Mouse (Mus musculus) retina, adult 2 months (tissue): Measurements from ENCODE around the gene Dnajb3.
"Not testable (repeated sequence)": the region's sequence is repeated elsewhere in the genome, so short reads cannot be mapped to it uniquely, and the experiment has no call there.

Experiments used
- DNase-seq: peaks from one replicate; pipeline ENCODE4 v3.0.0-alpha.2; 2012; ENCODE audit warnings: low read depth, low spot score

The Dnajb3 gene

GRCm38 (mm10) chr1:88231803-88232499 is 26.4 kb upstream of the Dnajb3 start:
- DNase-seq = no peak

DNA sequence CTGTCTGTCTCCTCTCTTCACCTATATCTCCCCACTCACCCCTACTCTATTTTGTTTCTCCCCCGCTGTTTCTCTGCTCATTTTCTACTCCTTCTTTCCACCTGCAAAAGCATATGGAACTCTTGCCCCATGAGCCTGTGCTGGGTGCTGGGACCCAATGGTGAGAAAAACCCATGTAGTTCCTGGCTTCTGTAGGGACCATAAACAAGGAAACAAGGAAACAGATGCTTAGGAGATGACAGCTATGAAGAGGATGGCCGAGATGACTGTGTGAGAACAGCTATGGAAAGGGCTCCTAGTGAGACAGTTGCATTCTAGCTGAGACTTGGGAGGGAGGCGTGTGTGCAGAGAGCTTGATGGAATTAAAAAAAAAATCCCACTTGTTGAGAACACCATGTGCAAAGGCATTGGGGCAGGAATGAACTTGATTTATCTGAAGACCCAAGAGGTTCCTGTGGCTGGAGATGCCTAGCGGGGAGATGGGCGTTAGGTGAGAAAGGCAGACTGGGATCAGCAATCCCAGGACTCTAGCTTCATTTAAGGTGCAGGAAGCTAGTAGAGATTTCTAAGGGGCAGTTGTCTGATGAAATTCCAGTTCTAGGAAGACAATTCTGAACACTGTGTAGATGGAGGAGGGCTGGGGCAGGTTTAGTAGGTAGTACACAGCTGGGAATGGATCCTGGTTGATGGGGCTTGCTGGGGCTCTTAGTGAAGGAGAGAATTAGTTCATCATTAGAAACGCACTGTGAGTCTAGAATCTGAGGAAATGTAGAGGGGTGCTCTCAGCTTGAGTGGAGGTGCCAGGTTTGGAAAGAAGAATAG is 25.6 kb upstream of the Dnajb3 start:
- DNase-seq = no peak

DNA sequence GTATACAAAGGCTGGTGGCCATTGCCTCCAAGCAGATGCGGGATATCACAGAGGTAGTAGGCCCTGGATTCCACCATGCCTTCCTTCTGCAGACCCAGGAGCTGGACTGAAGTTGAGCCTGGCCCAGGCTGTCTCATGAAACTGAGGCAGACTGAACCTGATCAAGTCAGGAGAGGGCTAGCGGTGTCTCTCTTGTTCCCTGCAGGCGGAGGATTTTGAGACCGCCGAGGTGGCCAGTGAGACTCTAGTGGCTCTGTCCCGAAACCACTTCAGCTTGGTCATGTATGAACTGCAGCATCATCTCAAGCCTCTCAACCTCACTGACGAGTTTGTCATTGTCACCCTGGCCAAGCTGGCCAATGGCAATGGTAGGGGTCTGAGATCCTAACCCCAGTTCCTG is 24.8 kb upstream of the Dnajb3 start:
- no peak for DNase-seq

- no peak for DNase-seq
Measured at GRCm38 (mm10) chr1:88229986-88230385, 24.4 kb upstream of the Dnajb3 start.

GRCm38 (mm10) chr1:88229566-88229965 is 24.0 kb upstream of the Dnajb3 start:
- no peak for DNase-seq

- DNase-seq = no peak
Measured at GRCm38 (mm10) chr1:88228121-88228520, 22.5 kb upstream of the Dnajb3 start.

DNA sequence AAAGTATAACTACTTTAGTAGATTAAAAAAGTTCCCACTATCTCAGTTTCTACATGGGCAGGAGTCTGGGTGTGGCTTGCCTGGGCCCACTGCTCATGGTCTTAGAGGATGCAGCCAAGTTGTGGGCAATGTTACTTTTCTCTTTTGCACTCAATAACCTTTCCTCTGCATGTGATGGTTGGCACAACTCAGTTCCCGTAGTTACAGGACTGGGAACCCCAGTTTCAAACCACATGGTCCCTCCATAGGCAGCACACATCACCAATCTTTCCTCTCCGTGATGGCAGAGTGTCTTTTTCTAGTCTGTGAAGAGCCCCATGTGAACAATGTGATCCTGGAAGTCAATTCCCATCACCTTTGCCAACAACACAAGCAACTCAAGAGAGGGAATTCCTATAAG is 21.9 kb upstream of the Dnajb3 start:
- no peak for DNase-seq

DNA sequence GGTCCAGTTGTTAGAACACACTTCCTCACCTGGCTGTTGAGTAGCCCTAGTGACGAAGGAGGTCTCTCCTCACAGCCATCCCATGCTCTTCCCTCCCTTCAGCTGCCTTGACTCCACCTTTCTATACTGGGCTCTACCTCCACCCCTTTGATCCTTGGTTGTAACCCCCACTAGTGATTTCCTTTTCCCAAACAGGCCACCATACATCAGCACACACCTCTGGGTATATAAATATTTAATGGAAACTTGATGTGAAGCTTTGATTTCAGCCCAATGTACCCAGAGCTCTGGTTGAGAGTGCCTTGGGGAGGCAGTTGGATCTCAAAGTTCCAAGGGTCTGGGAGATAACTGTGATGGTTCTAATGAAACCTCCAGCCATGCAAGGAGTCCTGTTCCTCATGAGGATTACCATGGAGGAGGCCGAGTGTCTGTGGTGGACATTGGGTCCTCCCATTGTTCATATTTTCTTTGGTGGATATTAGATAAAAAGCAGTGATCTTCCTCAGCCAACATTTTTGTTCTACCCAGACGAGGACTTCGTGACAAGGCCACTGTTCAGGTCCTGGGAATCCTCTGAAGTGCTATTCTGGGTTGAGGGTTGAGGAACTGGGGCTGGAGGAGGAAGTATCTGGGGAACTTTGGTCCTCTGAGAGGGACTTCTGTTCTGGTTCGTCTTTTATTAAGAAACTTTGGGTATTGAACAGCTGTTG is 21.2 kb upstream of the Dnajb3 start, which contains the start of gene Mroh2a:
Gene Mroh2a, plus strand, starts transcription at position 317 of the 710 bp plus-strand sequence.
- no peak for DNase-seq

GRCm38 (mm10) chr1:88225741-88226140 is 20.2 kb upstream of the Dnajb3 start:
- DNase-seq = no peak

DNA sequence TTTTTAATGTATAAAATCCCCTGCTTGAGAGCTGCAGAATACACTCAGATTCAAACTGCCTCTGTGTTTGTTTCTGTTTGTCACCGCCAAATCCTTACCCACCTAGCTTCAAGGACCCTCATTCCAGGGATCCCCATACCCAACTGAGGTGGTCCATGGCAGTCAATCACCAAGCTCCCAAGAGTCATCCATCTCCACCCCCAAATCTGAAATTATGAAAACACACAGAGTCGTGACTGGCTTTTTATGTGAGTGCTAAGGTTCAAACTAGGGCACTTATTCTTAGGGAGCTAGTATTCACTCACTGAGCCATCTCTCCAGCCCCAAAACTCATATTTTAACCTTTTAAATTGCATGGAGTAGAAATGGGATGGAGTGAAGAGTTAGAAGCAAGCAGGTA is 19.7 kb upstream of the Dnajb3 start:
- not testable (repeated sequence) for DNase-seq

- DNase-seq = no peak
Measured at GRCm38 (mm10) chr1:88224029-88224776, 18.6 kb upstream of the Dnajb3 start.

- DNase-seq = no peak
Measured at GRCm38 (mm10) chr1:88223591-88223990, 18.0 kb upstream of the Dnajb3 start.

- not testable (repeated sequence) for DNase-seq
Measured at GRCm38 (mm10) chr1:88223011-88223515, 17.5 kb upstream of the Dnajb3 start.

- DNase-seq = no peak
Measured at GRCm38 (mm10) chr1:88222216-88222615, 16.6 kb upstream of the Dnajb3 start.

DNA sequence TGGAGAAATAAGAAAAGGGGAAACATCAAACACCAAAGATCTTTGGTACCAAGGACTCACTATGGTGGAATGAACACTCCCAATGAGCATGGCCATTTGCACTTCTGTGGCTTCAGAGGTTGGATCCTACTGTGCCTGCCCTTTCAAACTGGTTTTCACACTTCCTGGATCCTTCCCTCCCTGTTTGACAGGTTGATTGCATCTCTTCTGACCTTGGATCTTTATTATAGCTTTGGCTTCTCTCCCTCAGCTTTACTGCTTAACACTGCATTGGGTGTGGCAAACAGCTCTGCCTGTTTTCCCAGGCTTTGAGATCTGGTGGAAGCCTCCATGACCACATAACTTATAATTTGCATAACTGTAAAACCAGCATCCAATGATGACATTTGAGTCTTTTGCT is 14.8 kb upstream of the Dnajb3 start:
- DNase-seq = no peak

DNA sequence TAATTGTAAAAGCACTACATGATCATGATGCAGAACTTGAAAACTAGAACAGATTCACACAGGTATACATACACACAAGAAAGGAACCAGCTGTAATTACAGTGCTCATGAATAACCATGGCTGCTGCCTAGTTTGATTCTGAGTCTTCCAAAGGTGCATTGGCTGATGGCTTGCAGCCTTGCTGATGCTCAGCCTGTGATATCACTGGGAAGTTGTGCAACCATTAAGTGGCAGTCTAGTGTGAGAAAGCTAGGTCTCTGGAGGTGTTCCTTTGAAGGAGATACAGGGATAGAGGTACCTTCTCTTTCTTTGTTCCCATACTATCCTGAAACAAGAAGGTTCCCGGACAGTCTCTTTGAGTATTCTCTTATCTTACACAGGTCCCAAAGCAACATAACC is 13.5 kb upstream of the Dnajb3 start:
- no peak for DNase-seq

GRCm38 (mm10) chr1:88218591-88218990 is 13.0 kb upstream of the Dnajb3 start:
- DNase-seq = no peak

DNA sequence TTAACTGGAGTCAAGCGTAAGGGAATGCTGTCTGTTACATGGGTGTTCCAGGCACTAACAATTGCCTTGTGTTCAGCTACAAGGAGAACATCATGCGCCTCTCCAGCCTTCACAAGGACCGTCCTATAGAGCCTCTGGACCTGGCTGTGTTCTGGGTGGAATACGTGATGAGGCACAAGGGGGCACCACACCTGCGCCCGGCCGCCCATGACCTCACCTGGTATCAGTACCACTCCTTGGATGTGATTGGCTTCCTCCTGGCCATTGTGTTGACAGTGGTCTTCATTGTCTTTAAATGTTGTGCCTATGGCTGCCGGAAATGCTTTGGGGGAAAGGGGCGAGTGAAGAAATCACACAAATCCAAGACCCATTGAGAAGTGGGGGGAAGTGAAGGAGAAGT is 12.5 kb upstream of the Dnajb3 start:
- DNase-seq = no peak

- DNase-seq = no peak
Measured at GRCm38 (mm10) chr1:88217576-88217975, 12.0 kb upstream of the Dnajb3 start.

DNA sequence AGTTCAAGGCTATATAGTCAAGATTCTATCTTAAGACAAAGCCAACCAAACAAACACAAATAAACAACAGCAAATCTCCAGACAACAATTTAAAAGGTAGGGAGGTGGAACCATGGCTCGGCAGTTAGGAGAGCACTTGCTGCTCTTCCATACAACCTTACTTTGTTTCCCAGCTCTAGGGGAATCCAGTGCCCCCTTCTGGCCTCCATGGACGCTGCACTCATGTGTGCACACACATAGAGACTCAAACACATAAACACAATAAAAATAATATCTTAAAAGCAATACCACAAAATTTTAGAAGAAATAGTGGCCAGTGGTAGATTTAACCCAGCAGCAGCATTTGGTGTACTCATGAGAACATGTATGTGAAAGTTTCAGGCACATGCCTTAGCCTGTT is 11.6 kb upstream of the Dnajb3 start:
- DNase-seq = no peak

GRCm38 (mm10) chr1:88216551-88216950 is 11.0 kb upstream of the Dnajb3 start:
- no peak for DNase-seq
